Mouse (Mus musculus): ENCODE measurements at regions not wholly inside any gene's neighbourhood (a gene's known extent, or its start where the extent isn't known, plus 50 kb on each side); places are given as distances from the start of the nearest gene placed in this dataset.

DNA sequence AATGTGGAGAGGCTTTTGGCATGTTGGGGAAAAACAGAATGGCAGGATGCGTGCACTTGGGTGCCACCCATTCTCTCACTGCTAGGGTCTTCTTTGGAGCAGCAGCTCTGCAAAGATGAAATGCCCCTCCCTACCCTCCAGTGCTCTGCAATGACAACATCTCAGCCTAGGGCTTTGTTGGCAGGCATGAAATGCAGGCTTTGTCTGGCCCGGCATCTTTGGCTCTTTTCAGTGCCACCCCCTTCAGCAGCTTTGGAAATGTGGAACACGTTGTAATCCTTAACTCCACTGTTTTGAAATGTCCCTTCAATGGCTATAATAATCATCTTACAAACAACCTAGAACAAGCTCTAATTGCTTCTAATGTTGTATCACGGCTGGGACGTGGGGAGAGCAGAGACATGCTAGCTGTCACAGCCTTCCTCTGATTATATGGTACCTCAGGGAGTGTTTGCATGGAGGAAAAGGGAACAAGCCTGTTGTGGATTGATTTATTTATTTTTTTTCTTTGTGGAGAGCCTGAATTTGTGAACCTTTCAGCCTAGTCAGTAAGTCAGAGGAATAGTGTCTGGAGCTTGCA lies 581.6 kb upstream of the Kirrel3 start:
- DNase-seq (ENCODE audit: low read depth, low spot score), result no peak
- no peaks in the 10 kb centered on the region; the same call in 1 of the 2 replicates for H3K27me3 ChIP-seq (ENCODE audit: control insufficient read depth, insufficient read depth, low read length, poor library complexity, severe bottlenecking)
- H3K36me3 ChIP-seq (ENCODE audit: control insufficient read depth, insufficient read depth, low read length, poor library complexity, severe bottlenecking), result no peaks in the 10 kb centered on the region

DNA sequence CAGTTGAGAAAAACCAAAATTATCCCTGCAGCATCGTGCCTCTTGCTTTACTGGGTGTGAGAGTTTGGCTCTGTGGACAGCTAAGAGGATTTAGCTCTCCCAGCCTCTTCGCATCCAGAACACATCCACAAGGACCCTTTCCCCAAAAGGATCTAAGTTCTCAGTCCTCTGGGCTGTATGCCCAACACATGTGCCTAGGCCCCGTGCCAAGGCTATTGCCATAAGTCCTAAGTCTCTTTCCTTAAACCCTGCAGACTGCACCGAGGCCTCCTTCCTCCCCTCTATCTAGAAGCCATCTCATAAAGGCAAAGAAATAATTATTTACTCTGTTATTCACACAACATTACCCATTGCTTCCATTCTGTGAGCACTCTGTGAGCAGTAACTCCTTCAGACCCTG lies 570.8 kb upstream of the Kirrel3 start:
- H3K36me3 ChIP-seq (ENCODE audit: control insufficient read depth, insufficient read depth, low read length, poor library complexity, severe bottlenecking), result no peaks in the 10 kb centered on the region
- no peaks in the 10 kb centered on the region for H3K27me3 ChIP-seq (ENCODE audit: control insufficient read depth, insufficient read depth, low read length, poor library complexity, severe bottlenecking)

DNA sequence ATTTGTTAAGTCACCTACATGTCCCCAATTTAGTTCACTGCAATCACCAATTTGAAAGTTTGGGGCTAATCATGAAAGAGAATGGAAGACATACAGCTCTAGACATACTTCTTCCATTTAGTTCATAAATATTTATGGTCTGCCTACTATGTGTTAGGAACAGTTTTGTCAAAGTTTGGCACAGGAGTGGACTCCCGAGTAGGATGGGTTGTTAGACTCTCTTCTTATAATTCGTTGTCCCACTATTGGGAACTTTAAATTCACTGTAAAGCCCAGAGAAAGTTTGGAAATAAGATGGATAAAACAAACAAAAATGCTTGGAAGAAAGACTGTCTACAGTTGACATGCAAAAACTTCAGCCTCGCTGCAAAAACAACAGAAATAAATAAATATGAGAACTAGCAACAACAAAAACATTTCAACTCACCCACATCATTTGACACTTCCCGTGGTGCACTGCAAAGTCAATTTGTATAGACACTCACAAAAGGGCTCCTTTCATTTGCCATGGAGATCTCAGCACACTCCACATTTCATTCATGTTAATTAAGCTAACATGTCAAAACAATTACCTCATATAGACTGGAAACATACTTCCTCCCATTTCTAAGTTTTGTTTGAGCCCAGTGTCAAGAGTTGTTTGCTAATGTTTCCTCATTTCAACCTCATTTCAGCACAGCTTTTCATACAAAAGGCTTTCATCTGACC lies 570.2 kb upstream of the Kirrel3 start:
- H3K27me3 ChIP-seq (ENCODE audit: control insufficient read depth, insufficient read depth, low read length, poor library complexity, severe bottlenecking), result no peaks in the 10 kb centered on the region
- no peak for DNase-seq (ENCODE audit: low read depth, low spot score)
- no peaks in the 10 kb centered on the region for H3K36me3 ChIP-seq (ENCODE audit: control insufficient read depth, insufficient read depth, low read length, poor library complexity, severe bottlenecking)

More for the DNA sequence above, 570.8 kb upstream of the Kirrel3 start:
- DNase-seq (ENCODE audit: low read depth, low spot score), result no peak

DNA sequence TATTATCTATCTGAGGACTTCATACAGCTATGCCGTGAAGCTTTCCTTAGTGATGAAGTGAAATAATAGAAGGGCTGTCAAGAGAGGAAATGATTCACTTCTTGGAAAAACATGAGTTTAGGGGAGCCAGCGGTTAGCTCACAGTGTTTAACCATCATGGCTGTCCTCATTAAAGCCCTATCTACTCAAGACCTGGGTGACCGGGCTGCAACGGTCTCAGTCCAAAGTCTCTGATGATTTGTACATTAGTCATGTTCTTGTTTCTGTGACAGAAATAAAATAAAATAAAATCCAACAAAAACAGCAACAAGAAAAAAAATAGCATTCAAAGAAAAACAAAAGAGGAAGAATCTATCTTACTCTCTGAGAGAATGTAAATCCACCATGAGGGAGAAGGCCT lies 555.4 kb upstream of the Kirrel3 start:
- no peaks in the 10 kb centered on the region for H3K36me3 ChIP-seq (ENCODE audit: control insufficient read depth, insufficient read depth, low read length, poor library complexity, severe bottlenecking)
- H3K27me3 ChIP-seq (ENCODE audit: control insufficient read depth, insufficient read depth, low read length, poor library complexity, severe bottlenecking), result no peaks in the 10 kb centered on the region
- no peak for DNase-seq (ENCODE audit: low read depth, low spot score)

DNA sequence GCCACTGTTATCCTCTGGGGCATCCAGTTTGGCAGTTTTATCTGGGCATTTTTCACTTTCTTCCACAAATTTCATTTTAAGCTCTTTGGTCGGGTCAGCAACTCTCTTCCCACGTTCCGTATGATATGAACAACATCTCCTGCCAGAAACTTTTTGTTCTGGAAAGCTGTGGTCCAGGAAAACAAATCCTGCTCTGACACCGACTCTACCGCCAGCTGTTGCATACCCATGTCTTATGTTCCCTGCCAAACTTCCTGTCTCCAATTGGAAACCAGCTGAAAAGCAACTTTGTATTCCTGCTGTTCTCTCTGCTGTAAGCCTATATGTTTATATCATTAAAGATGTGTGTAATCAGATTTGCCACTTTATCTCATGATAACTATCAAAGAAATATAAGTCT lies 551.6 kb upstream of the Kirrel3 start:
- Histone ChIP-seq H3K36me3 (ENCODE audit: control insufficient read depth, insufficient read depth, low read length, poor library complexity, severe bottlenecking) (no peaks in the 10 kb centered on the region), H3K27me3 (ENCODE audit: control insufficient read depth, insufficient read depth, low read length, poor library complexity, severe bottlenecking) (no peaks in the 10 kb centered on the region)
- DNase-seq (ENCODE audit: low read depth, low spot score), result no peak

DNA sequence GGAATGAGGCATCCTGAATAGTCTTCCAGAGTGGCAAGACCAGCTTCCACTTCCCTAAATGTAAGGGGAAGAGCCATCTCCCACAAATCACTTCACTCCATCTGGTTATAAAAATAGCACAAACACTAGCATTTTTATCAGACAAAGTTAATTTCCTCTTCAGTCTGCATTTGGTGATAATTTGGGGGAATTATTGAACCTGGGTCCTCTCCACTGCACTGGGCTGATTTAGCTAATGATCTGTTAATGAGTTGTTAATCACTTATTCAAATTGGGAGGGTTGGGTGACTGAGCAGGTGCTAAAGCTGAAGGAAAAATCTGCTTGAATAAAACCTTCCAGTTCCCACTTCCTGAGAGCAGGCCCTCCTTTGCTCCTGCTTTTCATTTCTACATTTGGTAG lies 531.4 kb upstream of the Kirrel3 start:
- Histone ChIP-seq H3K27me3 (ENCODE audit: control insufficient read depth, insufficient read depth, low read length, poor library complexity, severe bottlenecking) (no peaks in the 10 kb centered on the region), H3K36me3 (ENCODE audit: control insufficient read depth, insufficient read depth, low read length, poor library complexity, severe bottlenecking) (no peaks in the 10 kb centered on the region)
- DNase-seq (ENCODE audit: low read depth, low spot score), result no peak
